Mouse (Mus musculus) heart, adult 2 months (tissue): ENCODE data around the gene Slc29a2.

Experiments
- EP300 ChIP-seq: fragments of 200-500 bp; IDR thresholded peaks from 2 replicates; pipeline ENCODE4 v1.6.1; 2011; ENCODE audit warnings: low read depth, low read length, control low read depth; ENCODE audit not compliant: insufficient read depth
- POLR2A ChIP-seq: fragments of 200-500 bp; IDR thresholded peaks from 2 replicates; pipeline ENCODE4 v1.6.1; 2011; ENCODE audit warnings: mild to moderate bottlenecking, low read depth, low read length, control low read depth; ENCODE audit not compliant: insufficient read depth

- TF ChIP-seq POLR2A = no peak
- no peak for TF ChIP-seq EP300
These were observed 6.0 kb upstream of the Slc29a2 start for GRCm38 (mm10) chr19:5017611-5018010.
